Mouse (Mus musculus) liver, embryonic 11.5 days (tissue): Measurements from ENCODE around the gene Cat. TPM values are rescaled to one million over a fixed set of nuclear protein-coding genes. Genes with fewer than 3 reads are reported as not detected.

Experiments
- polyA plus RNA-seq: library from polyadenylated mRNA; unstranded; fragments of >200 nt; fragmentation: Nextera tagmentation; extraction: Ambion mirVana; gene quantifications from 2 replicates; pipeline ENCODE4 v1.2.1, GENCODE M21; 2014

Cat gene
- polyA plus RNA-seq, 1 experiment from 2014 or later = 145 TPM

Other genes with a start within 250 kb of the Cat start
- 0.11 and 0.26 TPM in 2 replicates for gene Ehf, start 181.9 kb downstream of the Cat start, polyA plus RNA-seq
- not detected in 2 replicates for gene Elf5, start 73.5 kb downstream of the Cat start, polyA plus RNA-seq
- gene Abtb2, start 81.2 kb upstream of the Cat start, polyA plus RNA-seq = 4.6 and 5.4 TPM in 2 replicates